Mouse (Mus musculus) liver, adult 2 months (tissue): ENCODE measurements around the gene Cela1. TPM values are rescaled to one million over a fixed set of nuclear protein-coding genes. Genes with fewer than 3 reads are reported as not detected.

Experiments used
- DNase-seq: peaks from one replicate; pipeline ENCODE4 v3.0.0-alpha.2; 2011; ENCODE audit warnings: low read depth, low spot score; ENCODE audit errors: extremely low read depth
- H3K27ac ChIP-seq: fragments of 200-500 bp; replicated peaks from 2 replicates; pipeline ENCODE4 v1.5.1; 2012; ENCODE audit warnings: low read depth, mild to moderate bottlenecking, control low read depth, inconsistent platforms, low read length; ENCODE audit not compliant: insufficient read depth
- H3K27me3 ChIP-seq: fragments of 200-500 bp; 2 replicates; pipeline ENCODE4 v1.6.1; 2012; ENCODE audit warnings: mild to moderate bottlenecking, moderate library complexity, low read length, inconsistent platforms; ENCODE audit not compliant: control insufficient read depth, insufficient read depth
- H3K36me3 ChIP-seq: fragments of 200-500 bp; 2 replicates; pipeline ENCODE4 v1.6.1; 2012; ENCODE audit warnings: low read length, inconsistent platforms; ENCODE audit not compliant: control insufficient read depth, insufficient read depth
- H3K4me1 ChIP-seq: fragments of 200-500 bp; 2 replicates; pipeline ENCODE4 v1.6.1; 2011; ENCODE audit warnings: low read length; ENCODE audit not compliant: control insufficient read depth, insufficient read depth
- H3K4me3 ChIP-seq: fragments of 200-500 bp; 2 replicates; pipeline ENCODE4 v1.5.1; 2011; ENCODE audit warnings: low read depth, mild to moderate bottlenecking, control low read depth, low read length, moderate library complexity; ENCODE audit not compliant: insufficient read depth
- H3K79me2 ChIP-seq: fragments of 200-500 bp; 2 replicates; pipeline ENCODE4 v1.6.1; 2012; ENCODE audit warnings: inconsistent platforms, mild to moderate bottlenecking, low read length, moderate library complexity; ENCODE audit not compliant: control insufficient read depth, insufficient read depth
- H3K9ac ChIP-seq: fragments of 200-500 bp; 2 replicates; pipeline ENCODE4 v1.6.1; 2012; ENCODE audit warnings: low read depth, mild to moderate bottlenecking, control low read depth, inconsistent platforms, low read length
- CTCF ChIP-seq: fragments of 200-500 bp; IDR thresholded peaks from 2 replicates; pipeline ENCODE4 v1.5.1; 2011; ENCODE audit warnings: low read depth, low read length, control low read depth
- POLR2A ChIP-seq: fragments of 200-500 bp; IDR thresholded peaks from 2 replicates; pipeline ENCODE4 v1.6.1; 2011; ENCODE audit warnings: low read length, control low read depth; ENCODE audit not compliant: insufficient read depth; ENCODE audit errors: extremely low read depth
- WGBS: fragments of 180-500 bp; shearing (Covaris S2); methylation state at CpG from one replicate; pipeline ENCODE4 v1.1.7; 2018; 5-methylcytosine and 5-hydroxymethylcytosine counted together
- polyA plus RNA-seq: library from polyadenylated mRNA; depleted of rRNA; stranded (reverse); fragments of >200 nt; gene quantifications from 2 replicates; pipeline ENCODE4 v1.2.3, GENCODE M21; 2012
- total RNA-seq: library from RNA; depleted of rRNA; stranded (reverse); fragments of >200 nt; gene quantifications from 2 replicates; pipeline ENCODE4 v1.2.3, GENCODE M21; 2014

The Cela1 gene
- total and polyA plus RNA-seq, 2 experiments = 58.3 to 199 TPM

- no peaks in the 10 kb centered on the region for H3K27me3 ChIP-seq
- TF ChIP-seq POLR2A = no peak
- TF ChIP-seq CTCF = no peak
- H3K36me3 ChIP-seq = no peaks in the 10 kb centered on the region
- no peak overlapping the region for H3K9ac ChIP-seq
- H3K4me3 ChIP-seq = no peak overlapping the region
- WGBS = 89% methylated on average over 8 of the region's 8 CpGs
- peaks cover 7% of the 10 kb centered on the region; the same call in 1 of the 2 replicates for H3K4me1 ChIP-seq
- DNase-seq = no peak
- no peaks in the 10 kb centered on the region for H3K79me2 ChIP-seq
- no peak overlapping the region for H3K27ac ChIP-seq
Observed at GRCm38 (mm10) chr15:100670004-100670403, 17.7 kb downstream of the Cela1 start.

DNA sequence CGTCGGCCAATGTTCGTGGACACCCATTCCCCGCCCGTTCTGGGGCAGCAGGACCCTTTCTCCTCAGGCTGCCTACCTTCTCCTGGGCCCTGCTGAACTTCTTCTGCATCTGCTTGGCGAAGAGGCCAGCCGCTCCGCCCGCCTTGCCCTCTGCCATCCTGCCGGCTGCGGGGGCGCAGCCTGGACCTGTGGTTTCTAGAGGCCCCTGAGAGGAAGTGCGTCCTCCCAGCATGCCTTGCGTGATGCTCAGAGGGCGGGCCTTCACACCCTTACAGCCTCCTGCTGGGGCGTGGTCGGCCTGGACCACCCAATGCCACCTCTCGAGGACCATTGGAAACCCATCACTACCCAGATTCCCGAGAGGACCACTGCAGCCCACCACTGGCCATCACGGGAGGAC, 18.4 kb downstream of the Cela1 start, which contains the start of gene Bin2:
Gene Bin2, minus strand, starts transcription at position 217 of the 400 bp plus-strand sequence.
- TF ChIP-seq POLR2A = no peak
- TF ChIP-seq CTCF = no peak

GRCm38 (mm10) chr15:100667871-100668545, 19.7 kb downstream of the Cela1 start:
- Histone ChIP-seq H3K4me1 (peaks cover 8% of the 10 kb centered on the region; the same call in 1 of the 2 replicates), H3K27me3 (no peaks in the 10 kb centered on the region), H3K79me2 (no peaks in the 10 kb centered on the region), H3K36me3 (no peaks in the 10 kb centered on the region), H3K9ac (no peak overlapping the region), H3K4me3 (no peak overlapping the region; the same call in 1 of the 2 replicates), H3K27ac (no peak overlapping the region)
- 78% methylated on average over 5 of the region's 5 CpGs for WGBS
- TF ChIP-seq CTCF = no peak
- TF ChIP-seq POLR2A = no peak
- DNase-seq = no peak

More for the DNA sequence above, 18.4 kb downstream of the Cela1 start, which contains the start of gene Bin2:
- Histone ChIP-seq H3K27me3 (no peaks in the 10 kb centered on the region), H3K27ac (0 out of 2 replicates have a peak within 1 kb of the TSS, but pooled peaks have one; percentile 22), H3K9ac (peak within 1 kb of the TSS; percentile 66), H3K4me1 (peaks cover 2% of the 10 kb centered on the region; the same call in 1 of the 2 replicates), H3K4me3 (peak within 1 kb of the TSS; percentile 71), H3K36me3 (no peaks in the 10 kb centered on the region), H3K79me2 (no peaks in the 10 kb centered on the region)
- WGBS = 83% methylated on average over 19 of the region's 20 CpGs
- no peak for DNase-seq

GRCm38 (mm10) chr15:100667420-100667819, 20.3 kb downstream of the Cela1 start:
- peak overlapping the region; percentile 17 for H3K27ac ChIP-seq
- DNase-seq = no peak
- H3K4me1 ChIP-seq = peaks cover 8% of the 10 kb centered on the region; the same call in 1 of the 2 replicates
- no peaks in the 10 kb centered on the region for H3K36me3 ChIP-seq
- WGBS = 73% methylated on average over 6 of the region's 6 CpGs
- no peaks in the 10 kb centered on the region for H3K27me3 ChIP-seq
- TF ChIP-seq CTCF = no peak
- TF ChIP-seq POLR2A = no peak
- no peak overlapping the region for H3K9ac ChIP-seq
- no peak overlapping the region for H3K4me3 ChIP-seq
- H3K79me2 ChIP-seq = no peaks in the 10 kb centered on the region

DNA sequence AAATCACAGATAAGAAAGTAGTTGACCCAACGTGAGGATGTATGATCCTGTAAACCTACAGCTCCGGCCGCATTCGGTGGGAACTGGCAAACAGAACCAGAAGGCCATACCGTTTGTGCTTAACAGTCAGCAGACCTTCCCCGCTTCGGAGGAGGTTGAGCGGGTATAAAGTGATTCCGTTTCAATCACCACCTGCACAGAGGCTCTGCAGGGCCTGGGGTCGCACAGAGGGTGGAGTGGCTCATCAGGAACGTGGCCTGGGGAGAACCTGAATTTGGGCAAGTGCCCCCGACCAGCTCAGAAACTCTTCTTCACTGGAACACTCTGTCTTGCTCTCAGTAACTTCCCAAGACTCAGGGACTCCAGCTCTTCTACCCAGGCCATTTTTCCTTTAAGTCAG, 20.9 kb downstream of the Cela1 start:
- Histone ChIP-seq H3K36me3 (no peaks in the 10 kb centered on the region), H3K79me2 (no peaks in the 10 kb centered on the region), H3K27me3 (no peaks in the 10 kb centered on the region), H3K4me3 (peak overlapping the region; percentile 1; the same call in 1 of the 2 replicates), H3K9ac (no peak overlapping the region; the same call in 1 of the 2 replicates), H3K27ac (peak overlapping the region; percentile 17), H3K4me1 (peaks cover 8% of the 10 kb centered on the region; the same call in 1 of the 2 replicates)
- TF ChIP-seq CTCF = no peak
- no peak for TF ChIP-seq POLR2A
- 64% methylated on average over 12 of the region's 12 CpGs for WGBS
- no peak for DNase-seq
